Comparison of ENCODE assay signal across 9 mouse cellular contexts in the genomic region with DNA sequence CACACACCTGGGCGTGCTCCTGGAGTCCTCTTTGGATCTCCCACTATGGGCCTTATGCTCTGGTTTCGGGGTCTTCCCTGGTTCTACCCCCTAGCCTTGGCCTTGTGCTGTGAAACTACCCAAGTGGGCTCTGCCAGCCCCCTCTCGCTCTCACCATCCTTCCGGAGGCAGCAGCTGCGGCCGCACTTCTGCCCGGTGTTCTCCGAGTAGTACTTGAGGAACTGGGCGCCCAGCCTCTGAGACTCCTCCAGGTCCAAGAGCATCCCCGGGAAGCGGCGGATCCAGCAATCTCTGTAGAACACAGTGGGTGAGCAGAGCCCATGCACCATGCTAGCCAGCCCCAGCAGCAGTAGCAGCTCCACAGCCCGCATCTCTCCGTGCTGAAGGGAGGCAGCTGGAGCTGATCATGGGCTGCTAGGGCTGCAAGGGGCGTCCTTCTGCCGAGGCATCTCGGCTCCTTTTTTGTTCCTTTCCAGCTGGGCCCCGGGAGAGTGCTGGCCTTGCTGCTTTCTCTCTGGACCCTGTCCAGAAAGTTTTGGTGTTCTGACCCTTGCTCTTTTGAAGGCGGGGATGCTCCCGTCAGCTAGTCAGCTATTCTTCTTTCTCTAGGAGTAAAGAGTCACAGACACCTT. TPM values are rescaled to one million over a fixed set of nuclear protein-coding genes. Genes with fewer than 3 reads are reported as not detected.
DNase-seq lines count a peak whose midpoint lies in the region; ATAC-seq lines count a peak whose summit lies in the region.
"Had no signal": no experiment of that assay in that cellular context is flagged by ENCODE, and none has a peak within 500 bp of the region (broad histone marks: within the 10 kb centered on the region; RNA-seq: fewer than 3 reads in every experiment).

Gene Mansc4, minus strand, starts transcription at position 439 of the 632 bp plus-strand sequence.

- peak within 1 kb of the TSS; percentile 53 for H3K4me2 ChIP-seq in forebrain, embryonic 16.5 days (ENCODE audit: low read length)
- peak within 1 kb of the TSS; percentile 58 for H3K4me2 ChIP-seq in hindbrain, embryonic 16.5 days (ENCODE audit: low read length)
- peak within 1 kb of the TSS; percentile 26; the same call in 1 of the 2 replicates for H3K4me2 ChIP-seq in liver, embryonic 13.5 days

- no peaks in the 10 kb centered on the region for H3K36me3 ChIP-seq in forebrain, embryonic 16.5 days (ENCODE audit: control insufficient read depth, insufficient read depth)
- no peaks in the 10 kb centered on the region for H3K36me3 ChIP-seq in hindbrain, embryonic 16.5 days (ENCODE audit: control insufficient read depth, insufficient read depth, low read length)
- no peaks in the 10 kb centered on the region for H3K36me3 ChIP-seq in liver, embryonic 13.5 days

- ATAC-seq in forebrain, embryonic 16.5 days: peak; percentile 4; the same call in 1 of the 2 replicates
- ATAC-seq in hindbrain, embryonic 16.5 days: no peak
- ATAC-seq in liver, embryonic 13.5 days (ENCODE audit: low read depth): no peak

- H3K9me3 ChIP-seq in forebrain, embryonic 16.5 days (ENCODE audit: control insufficient read depth, low read length): no peaks in the 10 kb centered on the region
- H3K9me3 ChIP-seq in hindbrain, embryonic 16.5 days (ENCODE audit: control insufficient read depth, low read length): no peaks in the 10 kb centered on the region
- no peaks in the 10 kb centered on the region for H3K9me3 ChIP-seq in liver, embryonic 13.5 days (replicated peaks)

- H3K4me3 ChIP-seq in forebrain, embryonic 16.5 days (replicated peaks; ENCODE audit: low read length): peak within 1 kb of the TSS; percentile 26
- H3K4me3 ChIP-seq in hindbrain, embryonic 16.5 days (ENCODE audit: low read length): peak within 1 kb of the TSS; percentile 19; the same call in 1 of the 2 replicates
- no peak within 1 kb of the TSS for H3K4me3 ChIP-seq in liver, embryonic 13.5 days (replicated peaks)

- 5% methylated on average over 20 of the region's 20 CpGs for WGBS in forebrain, embryonic 16.5 days
- 7% methylated on average over 20 of the region's 20 CpGs for WGBS in hindbrain, embryonic 16.5 days
- 16% methylated on average over 20 of the region's 20 CpGs for WGBS in liver, embryonic 13.5 days (ENCODE audit: insufficient replicate concordance)

- peaks cover 17% of the 10 kb centered on the region for H3K4me1 ChIP-seq in forebrain, embryonic 16.5 days (replicated peaks; ENCODE audit: control insufficient read depth, insufficient read depth, low read length)
- H3K4me1 ChIP-seq in hindbrain, embryonic 16.5 days (ENCODE audit: control insufficient read depth, insufficient read depth, low read depth, low read length): peaks cover 14% of the 10 kb centered on the region
- H3K4me1 ChIP-seq in liver, embryonic 13.5 days (replicated peaks): peaks cover 21% of the 10 kb centered on the region

- intact Hi-C loops in gastrocnemius, postnatal 14 days (cut with DNase I; ENCODE audit: low total_unique reads): no loop called here
- intact Hi-C loops in gastrocnemius, postnatal 36 days (cut with DNase I): no loop called here

- no peaks in the 10 kb centered on the region for H3K27me3 ChIP-seq in forebrain, embryonic 16.5 days (replicated peaks; ENCODE audit: control insufficient read depth, insufficient read depth, low read length)
- H3K27me3 ChIP-seq in hindbrain, embryonic 16.5 days (replicated peaks; ENCODE audit: control insufficient read depth, insufficient read depth, low read length): no peaks in the 10 kb centered on the region
- peaks cover 17% of the 10 kb centered on the region for H3K27me3 ChIP-seq in liver, embryonic 13.5 days
- H3K27me3 ChIP-seq: CH12.LX had no signal

- H3K9ac ChIP-seq in forebrain, embryonic 16.5 days (replicated peaks; ENCODE audit: low read depth, low read length): peak within 1 kb of the TSS; percentile 42
- H3K9ac ChIP-seq in hindbrain, embryonic 16.5 days (ENCODE audit: low read depth, low read length): peak within 1 kb of the TSS; percentile 45; the same call in 1 of the 2 replicates
- H3K9ac ChIP-seq in liver, embryonic 13.5 days: no peak within 1 kb of the TSS

- DNase-seq in gastrocnemius, postnatal 14 days: peak; percentile 34
- no peak for DNase-seq in gastrocnemius, postnatal 36 days
- DNase-seq in liver, embryonic 13.5 days: no peak
- DNase-seq in ovary, postnatal 14 days (ENCODE audit: low spot score): peak; percentile 36
- no peak for DNase-seq in right cerebral cortex, postnatal 14 days
- no peak for DNase-seq in left cerebral cortex, adult 9 months (ENCODE audit: low spot score in 2 of 2)

- no peak within 1 kb of the TSS for H3K27ac ChIP-seq in forebrain, embryonic 16.5 days (ENCODE audit: low read length)
- no peak within 1 kb of the TSS for H3K27ac ChIP-seq in hindbrain, embryonic 16.5 days (ENCODE audit: low read depth, low read length)
- no peak within 1 kb of the TSS for H3K27ac ChIP-seq in liver, embryonic 13.5 days

RNA-seq across cellular contexts. Expression of gene Mansc4, which starts in this region (rescaled TPM):
- total RNA-seq in gastrocnemius, postnatal 14 days (2021): under 1 TPM in 1 of 2 experiments, not detected in 1; 0.18 TPM
- total RNA-seq in gastrocnemius, postnatal 36 days (2021): not detected
- 0.73 and 1.1 TPM in 2 replicates for polyA plus RNA-seq in forebrain, embryonic 16.5 days (2015; fragmentation: Nextera tagmentation; extraction: Ambion mirVana)
- 0.65 and 0.81 TPM in 2 replicates for polyA plus RNA-seq in hindbrain, embryonic 16.5 days (2015; fragmentation: Nextera tagmentation; extraction: Ambion mirVana)
- polyA plus RNA-seq in liver, embryonic 13.5 days (2015; fragmentation: Nextera tagmentation; extraction: Ambion mirVana): not detected in 2 replicates
- total RNA-seq: CH12.LX had no signal

Comparison
In these comparisons a context has a peak if more than half of its experiments do, and no peak if none do; other contexts are left out.
1. Peak in DNase-seq in gastrocnemius, postnatal 14 days; RNA of the gene not detected or under 1 TPM.